Mouse (Mus musculus): ENCODE measurements at regions not wholly inside any gene's neighbourhood (a gene's known extent, or its start where the extent isn't known, plus 50 kb on each side); places are given as distances from the start of the nearest gene placed in this dataset.

DNA sequence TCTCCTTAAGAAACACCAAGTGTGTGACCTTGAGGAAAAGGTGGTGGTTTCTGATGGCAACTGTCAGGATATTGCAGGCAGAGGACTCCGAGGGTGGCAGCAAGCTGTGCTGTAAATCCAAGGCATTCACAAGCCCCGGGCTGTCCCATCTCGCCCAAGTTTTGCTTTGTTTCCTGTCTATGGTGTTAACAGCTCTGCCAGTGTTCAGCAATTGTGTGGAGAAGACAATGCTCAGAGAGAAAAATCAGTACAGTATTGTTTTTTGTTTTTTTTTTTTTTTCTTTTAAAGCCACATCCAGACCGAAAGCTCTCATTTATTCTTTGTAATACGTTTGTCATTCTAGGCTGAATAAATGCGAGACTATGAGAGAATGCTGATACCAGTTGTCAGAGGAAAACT is 846.5 kb downstream of the Slc4a3 start:
- no peak for DNase-seq

DNA sequence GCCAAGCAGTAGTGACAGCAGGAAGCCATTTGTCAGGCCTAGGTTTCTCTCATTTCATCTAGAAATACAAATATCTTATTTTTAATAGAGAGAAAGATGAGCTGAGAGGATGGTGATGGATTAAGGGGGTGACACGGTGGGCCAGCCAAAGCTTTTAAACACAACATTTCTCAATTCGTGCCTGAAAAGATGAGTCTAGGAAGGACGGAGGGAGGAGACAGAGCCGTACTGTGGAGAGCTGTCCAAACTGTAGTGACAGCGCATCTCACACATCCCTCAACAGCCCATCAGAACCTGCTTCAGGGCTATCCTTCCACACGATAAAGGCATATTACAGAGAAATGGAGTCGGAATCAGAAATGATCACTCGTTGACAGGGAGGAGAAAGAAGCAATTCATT is 848.0 kb downstream of the Slc4a3 start:
- DNase-seq: no peak

DNA sequence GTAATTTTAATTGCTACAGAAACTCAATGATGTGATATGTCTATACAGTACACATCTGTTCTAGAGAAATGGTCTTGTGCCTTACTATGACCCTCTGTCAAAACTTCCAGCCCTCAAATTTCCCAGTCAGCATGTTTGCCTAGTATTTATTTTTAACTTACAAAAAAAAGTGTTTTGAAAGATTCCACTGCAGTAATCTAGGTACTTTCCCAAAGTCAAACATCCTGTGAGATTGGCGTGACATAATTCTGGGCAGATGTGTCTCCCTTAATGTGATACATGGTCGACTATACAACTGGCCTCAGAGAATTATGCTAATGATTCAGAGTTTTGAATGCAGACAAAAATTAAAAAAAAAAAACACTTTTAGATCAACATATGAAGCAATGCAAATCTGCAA is 856.8 kb downstream of the Slc4a3 start:
- DNase-seq: no peak

DNA sequence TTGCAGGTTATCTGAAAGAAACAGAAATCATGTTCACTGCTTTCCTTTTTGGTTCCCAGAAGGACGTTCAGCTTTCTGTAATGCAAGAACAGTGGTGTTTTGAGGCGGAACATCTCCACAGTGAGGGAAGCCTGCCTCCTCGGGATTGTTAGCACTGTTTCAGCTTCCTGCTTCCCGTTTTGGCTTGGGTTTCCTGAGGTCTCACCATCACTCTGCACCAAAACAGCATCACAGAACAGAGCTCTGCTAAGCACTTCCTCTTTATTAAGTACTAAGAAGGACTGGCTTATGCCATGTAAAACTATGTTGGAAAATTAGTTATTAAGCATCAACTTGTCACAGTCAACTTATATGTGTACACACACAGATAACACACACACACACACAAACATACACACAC is 857.9 kb downstream of the Slc4a3 start:
- DNase-seq: no peak

DNA sequence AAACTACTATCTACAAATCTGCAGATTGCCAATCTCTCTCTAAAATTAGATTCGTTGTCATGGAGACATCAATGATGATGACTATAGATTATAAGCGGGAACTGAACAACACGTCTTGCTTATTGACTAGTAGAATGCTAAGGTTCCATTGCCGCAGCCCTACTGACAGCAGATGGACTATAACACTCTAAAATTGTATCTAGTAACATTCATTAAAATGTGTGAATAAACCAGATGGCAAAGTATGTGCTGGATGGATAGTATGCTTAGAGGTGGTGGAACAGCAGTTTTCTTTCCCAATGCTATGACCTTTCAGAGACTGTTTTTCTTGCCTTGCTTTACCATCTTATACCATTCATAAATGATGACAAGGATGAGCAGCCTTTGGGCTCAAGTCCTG is 864.7 kb downstream of the Slc4a3 start:
- no peak for DNase-seq

DNA sequence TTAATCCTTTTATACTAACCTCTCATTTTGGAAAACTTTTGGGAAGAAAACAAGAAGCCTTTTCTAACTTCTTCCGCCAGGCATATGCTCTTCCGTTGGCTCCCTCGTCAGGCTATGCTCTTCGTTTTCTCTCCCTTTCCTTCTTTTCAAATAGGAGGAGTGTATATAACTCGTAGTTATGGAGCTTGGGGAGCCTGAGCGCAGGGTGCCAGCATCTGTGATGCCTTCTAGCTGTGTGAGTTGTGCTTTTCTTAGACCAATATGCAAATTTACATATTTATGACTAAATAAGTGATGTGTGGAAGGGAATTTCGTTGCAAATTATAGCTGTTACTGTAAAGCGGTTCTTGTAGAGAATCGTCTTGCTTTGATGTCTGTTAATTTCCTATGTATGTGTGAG is 874.5 kb downstream of the Slc4a3 start:
- no peak for DNase-seq

DNA sequence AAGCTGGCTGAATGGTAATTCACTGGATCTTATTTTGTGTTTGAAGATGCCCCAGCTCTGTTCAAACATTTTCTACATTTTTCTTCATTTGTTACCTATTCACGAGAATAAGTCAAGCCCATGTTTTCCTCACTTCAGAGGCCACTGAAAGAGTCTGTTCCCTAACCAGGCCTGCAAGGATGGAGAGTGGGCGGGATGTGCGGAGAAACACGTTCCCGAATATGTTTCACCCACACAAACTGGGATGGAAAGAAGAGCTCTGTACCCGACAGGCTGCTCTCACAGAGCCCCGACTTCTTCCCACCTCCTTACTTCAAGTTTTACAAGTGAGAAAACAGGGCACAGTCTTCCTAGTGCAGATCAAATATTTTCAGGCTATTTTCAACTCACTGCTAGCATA is 881.4 kb downstream of the Slc4a3 start:
- DNase-seq: peak; percentile 53 to 54

DNA sequence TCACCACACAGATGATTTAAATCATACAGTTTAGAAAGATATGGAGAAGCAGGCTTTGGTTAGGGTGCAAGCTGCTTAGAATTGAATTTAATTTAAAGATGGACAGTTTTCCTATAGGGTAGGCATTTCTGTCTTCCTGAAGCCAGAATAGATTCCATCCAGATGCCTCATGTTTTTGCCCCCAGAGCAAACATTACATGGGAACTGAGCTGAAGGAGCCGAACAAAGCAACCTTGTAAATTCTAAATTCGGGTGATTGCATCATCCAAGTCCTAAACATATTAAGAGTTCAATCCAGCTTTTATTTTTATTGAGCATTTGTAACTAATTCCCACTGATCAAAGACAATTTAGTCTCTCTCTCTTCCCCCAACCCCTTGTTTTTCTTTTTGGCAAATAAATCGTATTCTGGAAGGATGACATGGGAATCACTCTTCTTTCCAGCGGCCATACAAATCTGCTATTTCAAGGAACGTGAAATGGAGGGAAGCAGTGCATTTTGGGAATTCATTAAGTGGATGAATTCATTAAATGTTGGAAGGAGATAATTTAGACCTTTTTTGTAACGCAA is 884.1 kb downstream of the Slc4a3 start:
- DNase-seq: no peak

DNA sequence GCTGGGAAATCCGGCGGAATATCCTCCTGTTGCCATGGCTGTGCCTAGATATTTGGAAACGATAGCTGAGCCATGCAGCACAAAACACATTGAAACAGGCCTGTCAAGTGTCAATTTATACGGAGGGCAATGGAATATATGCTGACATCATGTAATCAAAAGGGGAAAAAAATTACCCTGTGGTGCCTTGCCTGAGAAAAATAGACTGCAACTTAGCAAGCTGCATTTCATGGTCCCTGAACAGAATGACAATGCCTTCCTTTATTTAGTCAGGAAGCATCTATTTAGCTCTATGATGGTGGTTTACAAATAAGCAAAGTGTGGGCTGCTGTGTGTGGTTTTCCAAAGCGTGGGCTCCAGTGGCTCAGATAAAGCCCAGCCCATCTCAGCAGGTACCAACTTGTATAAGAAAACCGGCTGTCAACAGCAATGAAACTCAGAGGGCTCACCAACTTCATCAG is 887.4 kb downstream of the Slc4a3 start:
- no peak for DNase-seq

DNA sequence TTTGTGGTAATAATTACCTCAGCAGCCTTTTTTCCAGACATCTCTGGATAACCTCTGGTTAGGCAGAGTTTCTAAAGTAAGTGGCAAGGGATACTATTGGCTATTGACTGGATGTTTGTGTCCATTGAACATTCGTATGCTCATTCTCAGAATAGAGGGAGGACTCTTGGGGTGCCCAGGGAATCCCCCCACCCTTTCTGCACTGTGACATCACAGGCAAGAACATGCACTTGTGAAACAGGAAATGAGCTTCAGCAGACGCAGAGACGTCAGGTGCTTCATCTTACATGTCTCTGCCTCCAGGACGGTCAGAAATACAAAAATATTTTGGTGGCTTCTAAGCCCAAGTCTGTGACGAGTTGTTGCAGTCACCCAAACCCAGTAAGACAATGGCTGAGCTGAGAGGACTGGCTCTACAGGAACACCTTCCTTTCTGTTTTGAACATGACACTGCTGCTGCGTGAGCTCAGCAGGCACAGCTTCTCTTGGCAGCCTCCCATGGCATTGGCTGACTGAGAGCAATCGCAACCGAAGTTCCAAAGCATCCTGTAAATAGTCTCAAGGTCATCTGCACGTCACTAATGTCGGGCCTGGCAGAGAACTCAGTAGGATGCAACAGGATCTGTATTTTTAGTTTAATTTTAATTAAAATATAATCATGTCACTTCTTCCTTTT is 904.6 kb downstream of the Slc4a3 start:
- no peak for DNase-seq

DNA sequence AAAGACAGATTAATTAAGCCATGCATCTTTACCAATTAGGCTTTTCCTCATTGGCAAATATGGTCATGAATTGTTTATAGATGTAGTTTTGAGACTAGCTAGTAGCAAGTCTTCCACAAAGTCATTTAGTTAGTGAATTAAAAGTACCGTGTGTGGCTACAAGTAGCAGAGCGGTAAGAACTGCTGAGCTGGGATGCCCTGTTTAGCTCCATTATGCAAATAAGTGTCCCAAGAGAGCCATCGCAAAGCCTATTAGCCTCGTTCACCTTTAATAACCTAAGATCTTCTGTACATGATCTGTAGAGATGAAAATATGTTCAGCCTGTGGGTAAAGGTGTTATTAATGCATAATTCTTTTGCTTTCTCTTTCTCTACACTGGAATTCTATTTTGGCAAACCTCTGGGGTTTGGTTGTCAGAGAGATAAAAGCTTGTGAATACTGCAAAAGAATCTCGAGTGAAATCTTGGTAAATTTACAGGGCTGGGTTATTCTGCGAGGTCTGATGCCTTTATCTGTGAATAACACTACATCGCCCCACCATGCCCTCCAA is 907.2 kb downstream of the Slc4a3 start:
- DNase-seq: no peak

DNA sequence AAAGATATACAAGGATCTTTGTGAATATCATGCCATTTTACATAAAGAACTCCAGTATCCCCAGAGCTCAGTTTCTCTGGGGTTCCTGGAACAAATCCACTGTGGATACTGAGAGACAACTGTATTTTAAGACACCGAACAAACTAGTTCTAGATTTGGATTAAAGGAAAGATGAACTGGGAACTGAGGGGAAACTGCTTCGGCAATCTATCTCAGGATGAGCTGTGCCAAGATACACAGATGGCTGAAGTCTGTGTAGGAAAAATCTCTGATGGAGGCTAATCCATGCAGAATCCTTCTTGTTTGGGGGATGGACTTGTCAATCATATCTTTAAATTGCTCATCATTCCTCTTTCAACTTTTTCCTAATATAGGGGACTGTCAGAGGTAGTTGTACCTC is 920.5 kb downstream of the Slc4a3 start:
- DNase-seq: peak in 1 of 2 experiments; percentile 41

DNA sequence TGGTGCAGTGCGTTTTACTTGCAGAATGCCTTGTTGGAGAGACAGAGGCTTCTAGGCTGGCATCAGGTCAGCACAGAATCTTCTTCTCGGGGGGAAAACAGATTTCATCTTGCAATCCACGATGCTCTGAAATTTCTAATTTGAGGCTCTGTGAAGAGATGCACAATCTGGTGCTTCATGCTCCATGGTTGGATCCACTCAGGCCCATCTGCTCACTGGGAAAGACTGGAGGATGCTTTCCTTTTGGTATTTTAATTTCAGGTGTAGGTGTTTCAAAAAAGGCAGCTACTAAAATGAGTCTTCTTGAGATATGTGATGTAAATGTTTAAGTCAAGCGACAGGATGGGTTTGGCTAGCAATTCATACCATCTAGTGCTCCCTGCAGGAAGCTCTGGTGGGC is 938.1 kb downstream of the Slc4a3 start:
- no peak for DNase-seq

DNA sequence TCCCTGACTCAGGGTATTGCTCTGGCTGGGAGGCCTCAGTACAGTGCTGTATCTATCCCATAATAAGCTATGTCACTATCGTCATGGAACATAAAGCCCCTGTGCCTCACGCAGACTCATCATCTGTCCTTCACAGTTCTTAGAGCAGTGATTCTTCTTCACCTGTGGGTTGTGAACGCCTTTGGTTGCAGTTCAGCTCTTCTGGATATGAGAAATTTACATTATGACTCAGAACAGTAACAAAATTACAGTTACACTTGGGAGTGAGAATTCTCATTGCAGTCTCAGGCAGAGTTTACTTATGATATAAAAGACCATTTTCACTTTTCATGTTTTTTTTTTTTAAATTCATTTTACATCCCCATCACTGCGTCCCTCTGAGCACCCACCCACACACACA is 941.4 kb downstream of the Slc4a3 start:
- DNase-seq: no peak

DNA sequence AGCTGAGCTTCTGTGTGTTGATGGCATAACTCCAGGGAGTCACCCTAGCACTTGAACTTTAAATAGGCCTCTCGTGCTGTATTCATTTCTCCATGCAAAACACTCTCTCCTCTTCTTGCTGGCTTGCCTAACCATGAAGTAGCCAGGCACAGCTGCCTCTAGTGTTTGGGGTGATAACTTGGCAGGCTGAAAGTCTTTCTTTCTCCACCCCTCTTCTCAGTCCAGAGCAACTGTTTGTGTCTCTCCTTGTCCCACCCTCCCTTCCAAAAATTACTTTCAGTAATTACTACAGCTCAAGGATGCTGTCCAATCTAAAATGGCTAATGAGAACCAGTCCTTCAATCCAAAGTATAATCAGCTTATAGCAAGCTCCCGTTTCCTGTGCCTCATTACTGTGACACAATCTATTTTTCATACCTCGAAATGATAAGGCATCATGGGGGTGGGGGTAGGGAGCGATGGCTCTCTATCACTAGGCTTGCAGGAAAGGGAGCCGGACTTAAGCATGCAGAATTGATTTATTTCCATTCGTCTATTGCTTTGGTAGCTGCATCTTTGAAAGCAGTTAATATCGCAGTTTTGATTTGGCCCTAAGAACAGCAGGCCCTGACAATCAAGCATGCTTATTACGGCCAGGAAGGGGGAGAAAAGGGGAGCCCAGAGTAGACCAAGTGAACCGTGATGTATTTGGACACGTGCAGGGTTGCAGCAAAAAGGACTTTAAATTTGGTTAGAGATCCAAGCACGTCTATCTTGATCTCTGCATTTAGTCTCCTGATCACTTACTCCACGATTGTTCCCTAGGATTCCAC is 943.8 kb downstream of the Slc4a3 start:
- DNase-seq: no peak

DNA sequence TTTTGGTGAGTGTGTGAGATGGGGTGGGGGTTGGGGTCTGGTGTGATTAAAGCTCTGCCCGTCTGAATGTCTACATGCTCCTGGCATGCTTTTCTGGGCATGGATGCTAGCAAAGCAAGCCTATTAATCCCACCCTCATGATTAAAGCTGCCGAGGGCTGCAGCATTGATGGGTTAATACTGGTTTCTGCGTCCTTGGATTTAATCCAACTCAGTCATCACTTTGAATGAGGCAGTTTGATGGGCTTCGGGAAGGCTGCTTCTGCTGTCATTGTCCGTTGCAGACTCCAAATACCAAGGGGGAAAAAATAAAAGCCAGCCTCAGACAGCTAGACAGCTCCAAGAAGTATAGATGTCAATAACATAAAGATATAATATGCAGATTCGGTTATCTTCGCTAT is 944.7 kb downstream of the Slc4a3 start:
- no peak for DNase-seq

DNA sequence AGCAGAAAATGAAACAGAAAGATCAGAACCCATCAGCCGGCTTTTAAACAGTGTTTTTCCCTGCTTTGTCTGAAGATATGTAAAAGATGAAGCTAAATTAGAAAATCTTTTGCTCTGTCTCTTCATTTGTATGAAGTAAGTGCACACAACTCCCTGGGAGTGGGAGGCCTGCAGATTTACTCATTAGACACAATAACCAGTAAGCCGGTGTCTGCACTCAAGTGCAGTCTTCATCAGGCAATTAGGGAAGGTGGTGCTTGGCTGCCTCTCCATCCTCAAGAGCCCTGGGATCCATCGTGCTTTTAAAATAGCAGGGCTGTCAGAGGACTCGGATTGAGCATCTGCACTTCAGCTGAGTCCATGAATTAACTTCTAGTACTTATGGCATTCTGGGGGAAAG is 945.1 kb downstream of the Slc4a3 start:
- DNase-seq: no peak

DNA sequence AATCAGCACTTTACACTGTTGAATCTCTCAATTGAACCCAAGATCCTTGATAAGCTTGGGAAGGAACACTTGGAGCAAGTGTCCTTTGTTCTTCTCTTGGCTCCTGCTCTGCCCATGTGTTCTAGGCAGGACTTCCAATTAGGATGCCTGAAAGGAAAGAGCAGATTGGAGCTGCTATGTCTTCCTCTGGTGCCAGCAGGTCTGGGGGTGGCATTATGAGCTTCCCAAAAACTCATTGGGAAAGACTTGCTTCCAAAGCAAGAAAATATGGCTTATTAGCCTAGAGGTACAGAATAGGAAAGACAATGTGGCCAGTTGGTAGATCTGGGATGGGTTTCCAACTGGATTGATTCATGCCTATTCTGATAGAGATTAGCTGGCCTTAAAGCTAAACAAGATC is 959.1 kb downstream of the Slc4a3 start:
- peak; percentile 65 to 67 for DNase-seq

DNA sequence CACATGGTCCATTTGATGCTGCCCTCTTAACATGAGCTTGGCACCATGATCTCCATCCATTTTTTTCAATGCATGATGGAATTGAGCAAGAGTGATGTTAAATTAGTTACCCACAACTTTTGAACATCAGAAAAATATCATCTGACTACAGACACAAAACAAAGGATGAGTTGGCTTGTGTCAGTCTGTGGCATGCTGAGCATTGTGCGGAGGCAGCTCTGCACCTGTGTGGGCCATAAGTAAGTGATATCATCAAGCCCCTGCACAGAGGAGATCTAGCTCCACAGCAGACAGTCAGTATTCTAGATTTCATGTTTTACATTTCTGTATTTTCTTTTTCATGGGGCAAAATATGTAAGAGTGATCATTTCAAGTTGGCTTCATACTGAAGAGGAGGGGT is 962.8 kb downstream of the Slc4a3 start:
- DNase-seq: no peak

DNA sequence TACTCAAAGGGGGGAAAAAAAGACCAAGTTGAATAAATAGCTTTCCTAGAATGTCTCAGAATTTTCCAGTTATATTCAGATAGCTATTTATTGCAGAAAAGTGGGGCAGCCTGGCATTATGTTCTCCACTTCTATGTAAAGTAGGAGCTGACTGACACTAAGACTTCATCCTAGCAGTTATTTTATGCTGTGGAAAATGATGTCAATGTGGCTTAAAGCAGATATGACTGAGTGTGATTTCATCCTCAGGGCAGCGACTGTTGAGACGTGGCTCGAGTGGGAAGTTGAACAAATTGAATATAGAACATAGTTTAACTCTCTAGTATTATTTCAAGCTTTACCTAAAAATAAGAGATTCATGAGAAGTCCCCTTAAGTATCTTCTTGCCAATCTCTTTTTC is 963.4 kb downstream of the Slc4a3 start:
- DNase-seq: no peak

DNA sequence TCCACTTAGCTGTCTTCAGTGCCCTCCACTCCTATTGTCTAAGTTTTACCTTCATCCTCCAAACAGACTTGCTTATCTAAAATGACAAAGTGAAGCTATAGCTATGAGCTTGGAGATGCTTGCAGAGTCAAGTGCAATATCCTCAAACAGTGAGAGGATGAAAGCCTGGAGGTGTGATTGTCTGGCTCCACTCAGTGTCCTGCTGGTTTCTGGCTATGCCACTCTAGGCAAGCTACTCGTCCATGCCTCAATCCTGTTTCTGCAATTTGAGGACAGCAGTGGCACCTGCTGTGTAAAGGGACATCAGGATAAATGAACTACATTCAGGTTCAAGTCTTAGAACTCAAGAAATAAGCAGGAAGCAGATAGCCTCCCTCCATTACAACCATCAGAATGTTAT is 966.1 kb downstream of the Slc4a3 start:
- DNase-seq: no peak

DNA sequence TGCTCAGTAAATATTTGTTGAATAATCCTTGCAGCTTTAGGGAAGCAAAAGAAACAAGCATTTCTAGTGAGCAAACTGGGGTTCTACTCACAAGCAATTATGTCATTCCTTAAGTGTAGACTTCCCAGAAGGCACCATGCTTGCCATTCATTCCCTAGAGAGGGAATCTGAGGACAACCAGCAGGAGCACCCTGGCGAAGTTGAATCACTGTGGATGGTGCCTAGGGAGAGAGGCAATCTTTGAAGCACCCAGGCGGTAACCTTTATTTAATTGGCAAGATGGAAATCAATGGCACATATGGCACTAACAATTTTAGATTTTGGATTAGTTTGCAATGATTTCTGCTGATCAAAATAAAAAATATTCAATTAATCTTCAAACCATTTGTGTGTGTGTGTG is 967.4 kb downstream of the Slc4a3 start:
- peak; percentile 32 to 34 for DNase-seq

DNA sequence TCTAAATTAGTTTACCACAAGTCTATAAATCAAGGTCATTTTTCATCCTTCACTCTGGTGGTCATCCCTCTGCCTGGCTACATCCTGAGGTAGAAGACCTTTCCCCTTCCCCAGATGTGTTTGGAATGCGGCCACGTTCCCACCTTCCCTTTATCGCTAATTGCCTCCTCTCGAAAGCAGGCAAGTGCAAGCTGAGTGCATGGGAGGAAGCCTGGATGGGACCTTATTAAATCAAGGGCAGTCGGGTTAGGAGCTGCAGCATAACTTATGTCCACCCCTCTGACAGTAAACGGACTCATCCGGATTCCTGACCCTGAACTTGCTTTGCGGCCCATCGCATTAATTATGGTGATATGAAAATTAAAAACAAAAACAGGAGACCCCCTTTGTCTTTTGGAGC is 983.5 kb downstream of the Slc4a3 start:
- no peak for DNase-seq

DNA sequence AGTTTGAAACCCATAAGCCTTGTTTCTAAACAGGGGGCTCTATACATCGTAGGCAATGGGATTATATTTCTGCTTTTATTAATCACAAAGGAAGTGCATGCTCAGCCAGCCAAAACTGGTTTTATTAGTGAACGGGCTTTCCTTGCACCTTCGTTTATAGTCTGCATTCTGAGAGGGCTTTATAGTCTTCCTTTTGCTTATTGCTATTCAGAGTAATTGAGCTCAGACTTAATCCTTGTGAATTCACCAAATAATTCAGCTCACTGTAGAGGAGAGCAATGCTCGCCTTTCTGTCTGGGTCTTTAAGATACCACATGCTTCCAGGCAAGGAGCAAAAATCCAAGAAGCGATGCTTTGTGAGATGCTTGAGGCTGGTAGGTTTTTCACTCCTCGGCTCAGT is 984.3 kb downstream of the Slc4a3 start:
- no peak for DNase-seq
